Mouse (Mus musculus): ENCODE results near the gene Ppp2r5a. TPM values are rescaled to one million over a fixed set of nuclear protein-coding genes. Genes with fewer than 3 reads are reported as not detected.

The Ppp2r5a gene
- total and polyA plus RNA-seq, 2 experiments from 2014 or later, result 11.5 to 36.6 TPM

DNA sequence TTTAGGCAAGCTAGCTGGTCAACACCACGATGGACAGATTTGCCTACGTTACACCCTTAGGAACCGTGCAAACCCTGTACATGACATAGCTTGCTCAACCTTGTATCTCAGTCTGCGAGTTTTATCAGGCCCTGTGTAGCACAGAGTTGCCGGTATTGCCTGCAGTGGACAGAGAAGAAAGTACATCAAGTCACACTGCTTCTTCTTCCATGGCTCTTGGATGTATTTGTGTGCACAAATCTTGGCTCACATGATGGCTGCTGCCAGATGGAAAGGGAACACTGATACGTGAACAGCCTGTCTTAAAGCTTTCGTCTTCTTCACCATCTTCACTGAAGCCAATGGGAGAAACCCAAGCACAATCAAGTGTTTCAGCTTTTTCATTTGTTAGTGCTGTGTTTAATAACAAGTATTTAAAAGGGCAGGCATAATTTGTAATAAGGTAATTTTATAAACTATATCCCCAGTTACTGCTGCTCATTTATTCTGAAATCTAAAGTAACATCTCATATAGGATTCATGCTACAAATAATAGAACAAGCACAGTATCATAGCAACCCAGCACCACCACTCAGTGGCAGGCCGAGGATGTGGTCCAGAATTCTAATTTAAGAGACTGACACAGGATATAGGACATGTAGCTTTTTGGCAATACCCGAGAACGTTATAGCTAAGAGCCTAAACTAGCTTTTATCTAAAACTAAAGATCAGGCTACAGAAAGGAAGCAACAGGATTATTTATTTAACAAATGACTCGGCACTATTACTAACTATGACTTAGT is 20.9 kb downstream of the Ppp2r5a start:
- H3K27me3 ChIP-seq (ENCODE audit: insufficient read depth, low read length), result no peaks in the 10 kb centered on the region
- ATAC-seq (peak; percentile 73), DNase-seq (peak; percentile 53)
- H3K4me3 ChIP-seq (ENCODE audit: low read depth, low read length), result no peak overlapping the region
- H3K4me2 ChIP-seq (ENCODE audit: low read depth), result no peak overlapping the region
- 0 out of 2 replicates have a peak, but pooled peaks have one; percentile 2 for TF ChIP-seq CTCF (IDR thresholded peaks at IDR 0.05; ENCODE audit: low read depth)
- 62% methylated on average over 11 of the region's 11 CpGs for WGBS
- H3K9ac ChIP-seq, result no peak overlapping the region
- no peaks in the 10 kb centered on the region for H3K9me3 ChIP-seq (ENCODE audit: low read length)
- H3K36me3 ChIP-seq (ENCODE audit: insufficient read depth), result no peaks in the 10 kb centered on the region
- no peak overlapping the region; the same call in 1 of the 2 replicates for H3K27ac ChIP-seq (ENCODE audit: low read depth, low read length)
- H3K4me1 ChIP-seq (ENCODE audit: insufficient read depth), result 0 out of 2 replicates have a peak, but pooled peaks cover 8% of the 10 kb centered on the region

DNA sequence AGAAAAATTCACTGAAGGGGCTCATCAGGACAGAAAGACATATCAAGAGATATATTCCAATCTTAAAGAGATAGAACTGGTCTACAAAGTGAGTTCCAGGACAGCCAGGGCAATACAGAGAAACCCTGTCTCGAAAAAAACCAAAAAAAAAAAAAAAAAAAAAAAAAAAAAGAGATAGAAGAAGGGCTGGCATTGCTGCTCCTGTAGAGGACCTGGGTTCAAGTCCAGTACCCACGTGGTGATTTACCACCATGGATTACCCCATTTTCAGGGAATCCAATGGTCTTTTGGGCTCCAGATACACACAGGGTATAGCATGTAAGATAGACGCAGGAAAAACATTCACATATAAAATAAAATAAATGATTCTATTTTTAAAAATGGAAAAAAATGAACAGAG is 22.2 kb downstream of the Ppp2r5a start:
- no peak for TF ChIP-seq CTCF (IDR thresholded peaks at IDR 0.05; ENCODE audit: low read depth)
- H3K4me1 ChIP-seq (ENCODE audit: insufficient read depth), result 0 out of 2 replicates have a peak, but pooled peaks cover 8% of the 10 kb centered on the region
- no peak overlapping the region for H3K9ac ChIP-seq
- no peak overlapping the region for H3K27ac ChIP-seq (ENCODE audit: low read depth, low read length)
- no peaks in the 10 kb centered on the region for H3K27me3 ChIP-seq (ENCODE audit: insufficient read depth, low read length)
- WGBS, result 82% methylated on average over 3 of the region's 3 CpGs
- no peak overlapping the region for H3K4me3 ChIP-seq (ENCODE audit: low read depth, low read length)
- no peak overlapping the region for H3K4me2 ChIP-seq (ENCODE audit: low read depth)
- H3K9me3 ChIP-seq (ENCODE audit: low read length), result no peaks in the 10 kb centered on the region
- no peaks in the 10 kb centered on the region for H3K36me3 ChIP-seq (ENCODE audit: insufficient read depth)
- ATAC-seq (no peak), DNase-seq (no peak)

GRCm38 (mm10) chr1:191378080-191378479 is 25.0 kb downstream of the Ppp2r5a start:
- WGBS, result 93% methylated on average over 2 of the region's 2 CpGs
- H3K4me3 ChIP-seq (ENCODE audit: low read depth, low read length), result no peak overlapping the region
- no peaks in the 10 kb centered on the region for H3K9me3 ChIP-seq (ENCODE audit: low read length)
- H3K4me2 ChIP-seq (ENCODE audit: low read depth), result no peak overlapping the region
- ATAC-seq (no peak), DNase-seq (no peak)
- H3K27me3 ChIP-seq (ENCODE audit: insufficient read depth, low read length), result no peaks in the 10 kb centered on the region
- no peak overlapping the region for H3K9ac ChIP-seq
- 0 out of 2 replicates have a peak, but pooled peaks cover 7% of the 10 kb centered on the region for H3K4me1 ChIP-seq (ENCODE audit: insufficient read depth)
- no peak for TF ChIP-seq CTCF (IDR thresholded peaks at IDR 0.05; ENCODE audit: low read depth)
- H3K36me3 ChIP-seq (ENCODE audit: insufficient read depth), result no peaks in the 10 kb centered on the region
- no peak overlapping the region for H3K27ac ChIP-seq (ENCODE audit: low read depth, low read length)

GRCm38 (mm10) chr1:191375644-191375998 is 27.5 kb downstream of the Ppp2r5a start:
- no peak overlapping the region for H3K27ac ChIP-seq (ENCODE audit: low read depth, low read length)
- no peak overlapping the region for H3K4me3 ChIP-seq (ENCODE audit: low read depth, low read length)
- no peak overlapping the region for H3K4me2 ChIP-seq (ENCODE audit: low read depth)
- no peaks in the 10 kb centered on the region for H3K4me1 ChIP-seq (ENCODE audit: insufficient read depth)
- H3K9ac ChIP-seq, result no peak overlapping the region
- no peaks in the 10 kb centered on the region for H3K36me3 ChIP-seq (ENCODE audit: insufficient read depth)
- no peak for TF ChIP-seq CTCF (IDR thresholded peaks at IDR 0.05; ENCODE audit: low read depth)
- 87% methylated on average over 5 of the region's 5 CpGs for WGBS
- no peaks in the 10 kb centered on the region for H3K9me3 ChIP-seq (ENCODE audit: low read length)
- no peaks in the 10 kb centered on the region for H3K27me3 ChIP-seq (ENCODE audit: insufficient read depth, low read length)
- ATAC-seq (no peak), DNase-seq (no peak)

GRCm38 (mm10) chr1:191374993-191375643 is 28.0 kb downstream of the Ppp2r5a start:
- Histone ChIP-seq H3K9me3 (ENCODE audit: low read length) (no peaks in the 10 kb centered on the region), H3K4me1 (ENCODE audit: insufficient read depth) (no peaks in the 10 kb centered on the region), H3K27ac (ENCODE audit: low read depth, low read length) (no peak overlapping the region), H3K4me3 (ENCODE audit: low read depth, low read length) (no peak overlapping the region), H3K27me3 (ENCODE audit: insufficient read depth, low read length) (no peaks in the 10 kb centered on the region), H3K4me2 (ENCODE audit: low read depth) (no peak overlapping the region), H3K36me3 (ENCODE audit: insufficient read depth) (no peaks in the 10 kb centered on the region), H3K9ac (no peak overlapping the region)
- TF ChIP-seq CTCF (IDR thresholded peaks at IDR 0.05; ENCODE audit: low read depth), result no peak
- WGBS, result 85% methylated on average over 10 of the region's 10 CpGs
- no peak for ATAC-seq
- DNase-seq, result no peak

DNA sequence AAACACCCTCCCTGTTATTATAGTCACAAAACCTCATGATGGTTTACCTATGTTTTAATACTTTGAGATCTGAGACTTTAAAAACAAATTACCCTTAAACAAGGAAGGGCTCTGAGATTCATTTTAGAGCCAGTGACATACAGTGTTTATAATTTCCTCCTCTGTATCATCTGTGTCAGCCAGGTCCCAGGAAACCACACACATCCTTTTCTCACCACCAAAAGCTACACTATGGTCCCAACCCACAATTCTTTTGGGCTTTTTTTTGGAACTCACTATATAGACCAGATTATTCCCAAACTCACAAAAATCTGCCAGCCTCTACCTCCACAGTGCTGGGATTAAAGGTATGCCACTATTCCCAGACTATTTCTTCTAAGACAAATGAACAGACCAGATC is 33.9 kb downstream of the Ppp2r5a start:
- H3K36me3 ChIP-seq (ENCODE audit: insufficient read depth), result no peaks in the 10 kb centered on the region
- DNase-seq (no peak), ATAC-seq (no peak)
- H3K9me3 ChIP-seq (ENCODE audit: low read length), result no peaks in the 10 kb centered on the region
- no peaks in the 10 kb centered on the region for H3K4me1 ChIP-seq (ENCODE audit: insufficient read depth)
- H3K4me2 ChIP-seq (ENCODE audit: low read depth), result no peak overlapping the region
- TF ChIP-seq CTCF (IDR thresholded peaks at IDR 0.05; ENCODE audit: low read depth), result no peak
- H3K27ac ChIP-seq (ENCODE audit: low read depth, low read length), result no peak overlapping the region
- H3K9ac ChIP-seq, result no peak overlapping the region
- no peak overlapping the region for H3K4me3 ChIP-seq (ENCODE audit: low read depth, low read length)
- no peaks in the 10 kb centered on the region for H3K27me3 ChIP-seq (ENCODE audit: insufficient read depth, low read length)

GRCm38 (mm10) chr1:191368193-191368592 is 34.9 kb downstream of the Ppp2r5a start:
- H3K4me2 ChIP-seq (ENCODE audit: low read depth), result no peak overlapping the region
- H3K4me1 ChIP-seq (ENCODE audit: insufficient read depth), result no peaks in the 10 kb centered on the region
- no peak overlapping the region for H3K9ac ChIP-seq
- no peaks in the 10 kb centered on the region for H3K27me3 ChIP-seq (ENCODE audit: insufficient read depth, low read length)
- H3K36me3 ChIP-seq (ENCODE audit: insufficient read depth), result no peaks in the 10 kb centered on the region
- DNase-seq (no peak), ATAC-seq (no peak)
- no peak overlapping the region for H3K4me3 ChIP-seq (ENCODE audit: low read depth, low read length)
- H3K9me3 ChIP-seq (ENCODE audit: low read length), result no peaks in the 10 kb centered on the region
- TF ChIP-seq CTCF (IDR thresholded peaks at IDR 0.05; ENCODE audit: low read depth), result no peak
- H3K27ac ChIP-seq (ENCODE audit: low read depth, low read length), result no peak overlapping the region
- WGBS, result 94% methylated on average over 4 of the region's 4 CpGs
